Mouse (Mus musculus): ENCODE data around the gene Mapk1ip1. TPM values are rescaled to one million over a fixed set of nuclear protein-coding genes. Genes with fewer than 3 reads are reported as not detected.

The Mapk1ip1 gene
- 29.0 and 31.1 TPM in 2 replicates for polyA plus RNA-seq (2014; fragmentation: Nextera tagmentation; extraction: Ambion mirVana)

DNA sequence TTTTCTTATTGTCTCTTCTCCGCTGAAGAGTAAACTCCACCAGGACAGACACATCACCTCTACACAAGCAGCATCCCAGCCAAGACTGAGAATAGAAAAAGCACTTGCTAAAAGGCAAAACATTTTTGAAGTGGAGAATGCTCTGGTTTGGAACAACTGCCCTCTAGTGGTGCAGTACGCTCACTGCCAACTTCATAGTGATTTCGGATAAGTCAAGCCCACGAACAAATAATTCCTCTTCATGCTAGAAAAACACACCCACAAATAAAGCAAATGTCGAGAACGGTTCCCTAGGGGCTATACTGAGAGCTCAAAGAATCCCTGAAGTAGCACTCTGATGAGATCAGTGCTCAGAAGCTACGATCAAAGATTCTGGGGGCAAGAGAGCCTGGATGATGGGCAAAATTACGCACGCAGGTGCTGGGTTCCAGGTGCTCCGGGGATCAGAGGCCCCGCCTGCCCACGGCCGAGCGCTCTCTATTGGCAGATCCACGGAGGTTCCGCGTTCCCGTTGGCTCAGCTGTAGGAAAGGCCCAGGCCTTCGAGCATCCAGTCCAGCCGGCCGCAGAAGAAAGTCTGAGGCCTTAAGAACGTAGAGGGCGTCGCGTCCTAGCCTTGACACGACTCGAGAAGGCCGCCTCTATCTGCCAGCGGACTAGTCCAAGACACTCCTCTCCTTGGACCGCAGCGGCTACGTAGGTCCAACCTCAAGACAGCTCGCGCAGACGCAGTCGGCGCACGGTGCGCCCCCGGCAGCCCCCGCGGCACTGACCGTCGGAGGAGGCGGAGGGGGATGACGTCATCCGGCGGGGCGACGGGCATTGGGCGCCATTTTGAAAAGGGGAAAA, at the start of gene Mapk1ip1, which contains the start of gene Ppp2r2d:
Mapk1ip1 (minus strand) TSS at position 730 of the 848 bp plus-strand sequence.
Ppp2r2d (plus strand) TSS at position 536 of the 848 bp plus-strand sequence.
- Histone ChIP-seq H3K4me2 (ENCODE audit: low read length) (peak within 1 kb of the TSS; percentile 90), H3K9me3 (replicated peaks; ENCODE audit: control insufficient read depth, low read length) (no peaks in the 10 kb centered on the region), H3K4me3 (ENCODE audit: low read depth, low read length) (peak within 1 kb of the TSS; percentile 99), H3K4me1 (ENCODE audit: control insufficient read depth, insufficient read depth, low read length) (peaks cover 35% of the 10 kb centered on the region), H3K36me3 (ENCODE audit: control insufficient read depth, insufficient read depth, low read length) (peaks cover 21% of the 10 kb centered on the region), H3K27me3 (replicated peaks; ENCODE audit: control insufficient read depth, insufficient read depth, low read length) (no peaks in the 10 kb centered on the region), H3K27ac (ENCODE audit: low read depth, low read length) (peak within 1 kb of the TSS; percentile 92), H3K9ac (ENCODE audit: low read length) (peak within 1 kb of the TSS; percentile 95)
- WGBS = under 1% methylated on average over 50 of the region's 51 CpGs
- peak; percentile 97 for DNase-seq (ENCODE audit: low spot score)
- ATAC-seq = peak; percentile 95

DNA sequence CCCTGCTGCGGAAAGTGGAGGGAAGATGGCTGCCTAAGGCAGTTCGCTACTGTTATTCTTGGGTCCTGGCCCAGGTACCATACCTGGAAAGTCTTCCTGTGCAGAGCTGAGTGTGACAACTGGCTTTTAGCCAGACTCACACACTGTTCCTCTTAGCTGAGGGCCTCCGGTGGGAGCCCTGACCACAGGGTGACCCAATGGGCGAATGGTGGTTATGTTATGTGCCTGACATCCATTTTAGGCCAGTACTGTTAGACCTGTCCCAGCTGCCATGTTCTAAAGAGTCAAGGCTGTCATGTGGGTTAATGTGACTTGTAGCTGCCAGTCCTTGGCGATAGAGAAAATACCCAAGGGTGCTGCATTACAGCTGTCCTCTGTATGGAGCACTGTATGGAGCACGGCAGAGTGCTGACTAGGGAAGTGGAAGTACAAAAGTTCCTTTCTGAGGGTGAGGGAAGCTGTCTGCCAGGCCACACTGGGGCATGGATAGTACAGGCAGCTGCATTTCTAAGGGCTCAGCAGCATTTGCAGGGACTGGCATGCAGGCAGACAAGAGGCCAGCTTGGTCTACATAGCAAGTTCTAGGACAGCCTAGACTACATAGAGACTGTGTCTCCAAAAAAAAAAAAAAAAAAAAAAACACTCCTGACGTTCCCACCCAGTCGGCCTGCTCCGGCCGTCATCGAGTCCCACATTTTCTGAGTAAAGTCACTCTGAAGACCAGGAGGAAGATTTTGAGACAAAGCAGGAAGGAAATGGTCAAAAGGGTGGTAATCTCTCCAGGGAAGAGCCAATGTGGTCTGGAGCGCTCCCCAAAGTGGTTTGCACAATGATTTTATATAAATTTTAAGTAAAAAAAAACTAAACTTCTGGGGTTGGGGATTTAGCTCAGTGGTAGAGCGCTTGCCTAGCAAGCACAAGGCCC, 39.6 kb upstream of the Mapk1ip1 start:
- Histone ChIP-seq H3K27ac (ENCODE audit: low read depth, low read length) (no peak overlapping the region), H3K27me3 (replicated peaks; ENCODE audit: control insufficient read depth, insufficient read depth, low read length) (no peaks in the 10 kb centered on the region), H3K9me3 (replicated peaks; ENCODE audit: control insufficient read depth, low read length) (no peaks in the 10 kb centered on the region), H3K36me3 (ENCODE audit: control insufficient read depth, insufficient read depth, low read length) (peaks cover 40% of the 10 kb centered on the region), H3K4me3 (ENCODE audit: low read depth, low read length) (no peak overlapping the region), H3K9ac (ENCODE audit: low read length) (no peak overlapping the region), H3K4me2 (ENCODE audit: low read length) (no peak overlapping the region), H3K4me1 (ENCODE audit: control insufficient read depth, insufficient read depth, low read length) (no peaks in the 10 kb centered on the region)
- WGBS = 91% methylated on average over 13 of the region's 13 CpGs
- DNase-seq (ENCODE audit: low spot score) (no peak), ATAC-seq (no peak)

DNA sequence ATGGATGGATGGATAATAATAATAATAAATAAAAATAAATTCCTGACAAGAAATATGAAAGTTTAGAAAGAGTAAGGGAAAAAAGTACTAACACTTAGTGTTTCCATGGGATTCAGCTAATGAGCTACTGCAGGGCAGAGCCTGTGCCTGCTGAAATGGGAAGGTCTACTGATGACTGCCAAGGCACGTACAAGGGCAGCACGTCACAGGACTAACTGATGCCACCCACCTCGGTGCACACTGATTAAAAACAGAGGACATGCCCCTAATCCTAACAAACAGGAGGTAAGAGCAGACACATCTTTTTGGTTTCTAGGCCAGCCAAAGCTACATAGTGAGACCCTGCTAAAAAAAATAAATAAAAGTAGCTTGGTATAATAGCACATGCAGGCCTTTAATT, 37.7 kb upstream of the Mapk1ip1 start:
- 98% methylated on average over 3 of the region's 3 CpGs for WGBS
- no peak for DNase-seq (ENCODE audit: low spot score)
- Histone ChIP-seq H3K4me2 (ENCODE audit: low read length) (no peak overlapping the region), H3K36me3 (ENCODE audit: control insufficient read depth, insufficient read depth, low read length) (peaks cover 58% of the 10 kb centered on the region), H3K4me1 (ENCODE audit: control insufficient read depth, insufficient read depth, low read length) (no peaks in the 10 kb centered on the region), H3K27ac (ENCODE audit: low read depth, low read length) (no peak overlapping the region), H3K9me3 (replicated peaks; ENCODE audit: control insufficient read depth, low read length) (no peaks in the 10 kb centered on the region), H3K27me3 (replicated peaks; ENCODE audit: control insufficient read depth, insufficient read depth, low read length) (no peaks in the 10 kb centered on the region), H3K9ac (ENCODE audit: low read length) (no peak overlapping the region), H3K4me3 (ENCODE audit: low read depth, low read length) (no peak overlapping the region)
- no peak for ATAC-seq

DNA sequence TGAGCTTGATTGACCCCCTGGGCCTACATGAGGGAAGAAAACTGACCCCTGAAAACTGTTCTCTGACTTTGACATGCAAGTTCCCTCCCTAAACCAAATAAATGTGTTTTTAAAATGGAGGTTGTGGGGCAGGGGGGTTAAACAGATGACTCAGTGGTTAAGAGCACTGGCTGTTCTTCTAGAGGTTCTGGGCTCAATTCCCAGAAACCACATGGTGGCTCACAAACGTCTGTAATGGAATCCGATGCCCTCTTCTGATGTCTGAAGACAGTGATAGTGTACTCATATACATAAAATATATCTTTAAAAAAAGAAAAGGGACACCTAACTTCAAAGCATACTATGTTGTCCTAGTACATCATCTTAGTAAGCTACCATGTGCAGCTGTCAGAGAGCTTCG, 29.0 kb upstream of the Mapk1ip1 start:
- 90% methylated on average over 3 of the region's 3 CpGs for WGBS

DNA sequence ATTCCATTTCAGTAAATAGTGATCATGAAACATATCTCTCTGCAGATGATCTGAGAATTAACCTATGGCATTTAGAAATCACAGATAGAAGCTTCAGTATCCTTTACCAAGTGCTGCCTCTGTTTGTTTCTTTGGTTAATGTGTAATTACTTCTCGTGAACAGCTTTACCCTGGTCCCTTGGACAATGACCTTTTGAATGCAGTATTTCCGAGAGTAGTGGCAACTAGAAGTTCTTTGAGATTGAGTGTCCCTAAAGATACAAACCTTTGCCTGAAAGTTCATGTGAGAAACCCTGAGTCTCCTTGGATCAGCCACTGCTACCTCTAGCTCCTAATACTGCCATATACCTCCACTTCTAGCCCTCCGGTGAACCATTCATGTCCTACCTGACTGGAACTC, 26.9 kb upstream of the Mapk1ip1 start:
- Histone ChIP-seq H3K4me3 (ENCODE audit: low read depth, low read length) (no peak overlapping the region), H3K27ac (ENCODE audit: low read depth, low read length) (no peak overlapping the region), H3K4me2 (ENCODE audit: low read length) (no peak overlapping the region), H3K9me3 (replicated peaks; ENCODE audit: control insufficient read depth, low read length) (no peaks in the 10 kb centered on the region), H3K4me1 (ENCODE audit: control insufficient read depth, insufficient read depth, low read length) (no peaks in the 10 kb centered on the region), H3K27me3 (replicated peaks; ENCODE audit: control insufficient read depth, insufficient read depth, low read length) (no peaks in the 10 kb centered on the region), H3K9ac (ENCODE audit: low read length) (no peak overlapping the region), H3K36me3 (ENCODE audit: control insufficient read depth, insufficient read depth, low read length) (peaks cover 84% of the 10 kb centered on the region)
- no peak for ATAC-seq
- DNase-seq (ENCODE audit: low spot score) = no peak
- WGBS = 89% methylated on average over 3 of the region's 3 CpGs

More for the DNA sequence above, 29.0 kb upstream of the Mapk1ip1 start:
- no peak overlapping the region for H3K27ac ChIP-seq (ENCODE audit: low read depth, low read length)
- H3K9ac ChIP-seq (ENCODE audit: low read length) = no peak overlapping the region
- no peak for DNase-seq (ENCODE audit: low spot score)
- no peak for ATAC-seq
- H3K4me3 ChIP-seq (ENCODE audit: low read depth, low read length) = no peak overlapping the region
- no peaks in the 10 kb centered on the region for H3K4me1 ChIP-seq (ENCODE audit: control insufficient read depth, insufficient read depth, low read length)
- H3K36me3 ChIP-seq (ENCODE audit: control insufficient read depth, insufficient read depth, low read length) = peaks cover 88% of the 10 kb centered on the region
- no peaks in the 10 kb centered on the region for H3K9me3 ChIP-seq (replicated peaks; ENCODE audit: control insufficient read depth, low read length)
- no peaks in the 10 kb centered on the region for H3K27me3 ChIP-seq (replicated peaks; ENCODE audit: control insufficient read depth, insufficient read depth, low read length)
- no peak overlapping the region for H3K4me2 ChIP-seq (ENCODE audit: low read length)

DNA sequence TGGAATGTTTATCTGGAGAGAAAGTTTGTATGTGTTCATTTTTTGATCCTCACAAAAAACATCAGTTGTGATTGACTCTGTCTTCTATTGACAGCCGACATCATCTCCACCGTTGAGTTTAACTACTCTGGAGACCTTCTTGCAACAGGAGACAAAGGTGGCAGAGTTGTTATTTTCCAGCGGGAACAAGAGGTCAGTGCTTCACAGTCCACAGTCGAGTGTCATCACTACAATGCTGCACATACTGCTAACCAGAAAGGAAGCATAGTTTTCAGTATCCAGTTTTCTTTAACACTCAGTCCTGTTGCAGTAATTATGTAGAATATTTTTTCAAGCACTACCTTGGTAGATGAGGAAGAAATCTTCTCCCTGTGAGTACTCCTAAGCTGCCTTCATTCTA, 22.2 kb upstream of the Mapk1ip1 start:
- no peak for DNase-seq (ENCODE audit: low spot score)
- H3K4me2 ChIP-seq (ENCODE audit: low read length) = no peak overlapping the region

DNA sequence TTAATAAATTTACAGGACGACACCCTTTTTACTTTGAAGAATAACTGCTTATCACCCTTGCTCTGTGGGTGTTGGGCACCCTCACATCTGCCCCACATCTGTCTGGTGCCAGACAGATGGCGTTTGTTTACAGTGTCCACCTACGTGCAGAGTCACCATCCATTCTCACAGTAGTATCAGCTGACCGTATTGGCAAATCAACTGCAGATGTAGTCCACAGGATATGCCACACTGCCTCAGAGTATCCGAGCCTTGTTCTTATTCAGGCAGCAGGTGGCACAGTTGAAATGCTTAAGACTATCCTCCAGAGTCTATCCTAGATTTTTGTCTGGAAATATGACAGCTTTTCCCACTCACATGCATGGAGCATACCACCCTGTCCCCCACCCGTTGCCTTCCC, 21.2 kb upstream of the Mapk1ip1 start:
- Histone ChIP-seq H3K9me3 (replicated peaks; ENCODE audit: control insufficient read depth, low read length) (no peaks in the 10 kb centered on the region), H3K4me2 (ENCODE audit: low read length) (no peak overlapping the region), H3K36me3 (ENCODE audit: control insufficient read depth, insufficient read depth, low read length) (peaks cover 40% of the 10 kb centered on the region), H3K27me3 (replicated peaks; ENCODE audit: control insufficient read depth, insufficient read depth, low read length) (no peaks in the 10 kb centered on the region), H3K4me1 (ENCODE audit: control insufficient read depth, insufficient read depth, low read length) (no peaks in the 10 kb centered on the region), H3K4me3 (ENCODE audit: low read depth, low read length) (no peak overlapping the region), H3K27ac (ENCODE audit: low read depth, low read length) (no peak overlapping the region), H3K9ac (ENCODE audit: low read length) (no peak overlapping the region)
- DNase-seq (ENCODE audit: low spot score) (no peak), ATAC-seq (no peak)
- 88% methylated on average over 6 of the region's 6 CpGs for WGBS

More for the DNA sequence above, 22.2 kb upstream of the Mapk1ip1 start:
- ATAC-seq = no peak
- Histone ChIP-seq H3K4me1 (ENCODE audit: control insufficient read depth, insufficient read depth, low read length) (no peaks in the 10 kb centered on the region), H3K36me3 (ENCODE audit: control insufficient read depth, insufficient read depth, low read length) (peaks cover 47% of the 10 kb centered on the region), H3K9ac (ENCODE audit: low read length) (no peak overlapping the region), H3K9me3 (replicated peaks; ENCODE audit: control insufficient read depth, low read length) (no peaks in the 10 kb centered on the region), H3K27me3 (replicated peaks; ENCODE audit: control insufficient read depth, insufficient read depth, low read length) (no peaks in the 10 kb centered on the region), H3K4me3 (ENCODE audit: low read depth, low read length) (no peak overlapping the region), H3K27ac (ENCODE audit: low read depth, low read length) (no peak overlapping the region)
- 95% methylated on average over 4 of the region's 4 CpGs for WGBS

DNA sequence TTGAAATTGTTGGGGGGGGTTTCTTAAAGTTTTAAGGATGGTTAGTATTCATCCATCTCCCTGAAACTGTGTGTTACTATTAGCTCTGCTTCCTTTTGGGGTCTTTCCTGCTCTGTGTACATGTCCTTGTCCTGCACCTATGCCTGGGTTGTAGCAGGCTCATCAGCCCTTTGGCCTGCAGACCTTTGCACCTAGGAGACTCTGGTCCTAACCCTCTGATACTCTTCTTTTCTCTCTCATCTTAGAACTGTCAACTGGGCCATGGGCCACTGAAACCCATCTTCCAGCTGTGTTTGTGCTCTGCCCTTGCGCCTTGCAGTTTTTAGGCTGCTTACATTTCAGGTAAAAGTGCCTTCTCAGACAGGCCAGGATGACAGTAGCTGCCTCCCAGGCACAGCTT, 18.7 kb upstream of the Mapk1ip1 start:
- Histone ChIP-seq H3K27ac (ENCODE audit: low read depth, low read length) (no peak overlapping the region), H3K9ac (ENCODE audit: low read length) (no peak overlapping the region), H3K36me3 (ENCODE audit: control insufficient read depth, insufficient read depth, low read length) (peaks cover 25% of the 10 kb centered on the region), H3K27me3 (replicated peaks; ENCODE audit: control insufficient read depth, insufficient read depth, low read length) (no peaks in the 10 kb centered on the region), H3K4me1 (ENCODE audit: control insufficient read depth, insufficient read depth, low read length) (no peaks in the 10 kb centered on the region), H3K4me2 (ENCODE audit: low read length) (no peak overlapping the region), H3K9me3 (replicated peaks; ENCODE audit: control insufficient read depth, low read length) (no peaks in the 10 kb centered on the region), H3K4me3 (ENCODE audit: low read depth, low read length) (no peak overlapping the region)
- no peak for DNase-seq (ENCODE audit: low spot score)
- ATAC-seq = no peak
- 100% methylated on average over 1 of the region's 1 CpGs for WGBS

Measured in forebrain, embryonic 14.5 days (tissue).